Mouse (Mus musculus) Patski (cell line): ENCODE data around the gene Fgd5. TPM values are rescaled to one million over a fixed set of nuclear protein-coding genes. Genes with fewer than 3 reads are reported as not detected.
"Not testable (repeated sequence)": the region's sequence is repeated elsewhere in the genome, so short reads cannot be mapped to it uniquely, and the experiment has no call there.

Source experiments
- ATAC-seq: fragments of 100-300 bp; one replicate; pipeline ENCODE4 v1.8.0; 2021
- CTCF ChIA-PET: fragments of 350-600 bp; sonication (Branson Sonifier 250); formaldehyde crosslinking; loops from one replicate; lab custom pipeline; 2022; ENCODE audit warnings: inconsistent platforms; lab: Charles Lee
- POLR2A ChIA-PET: fragments of 350-600 bp; sonication (Branson Sonifier 250); formaldehyde crosslinking; loops from one replicate; lab custom pipeline; 2022; ENCODE audit warnings: antibody characterized with exemption, inconsistent platforms; lab: Charles Lee
- DNase-seq: peaks from one replicate; pipeline ENCODE4 v3.0.0-alpha.2; 2011; ENCODE audit warnings: low read depth, low spot score
- H3K27me3 ChIP-seq: fragments of 371-371 bp; one replicate; pipeline ENCODE4 v1.5.1; 2021
- CTCF ChIP-seq: fragments of 100-300 bp; IDR thresholded peaks from one replicate; pipeline ENCODE4 v1.5.1; 2021
- in situ Hi-C: fragments of 300-500 bp; cut with MboI; formaldehyde crosslinking; loops from 3 replicates; pipeline ENCODE4 v1.11.1; 2018; ENCODE audit warnings: low pct_unique_long_range_greater_than_20kb, mixed read lengths
- polyA plus RNA-seq: library from polyadenylated mRNA; unstranded; gene quantifications from one replicate; pipeline ENCODE4 v1.2.3, GENCODE M21; 2021

Gene Fgd5
- 0.06 TPM for polyA plus RNA-seq

DNA sequence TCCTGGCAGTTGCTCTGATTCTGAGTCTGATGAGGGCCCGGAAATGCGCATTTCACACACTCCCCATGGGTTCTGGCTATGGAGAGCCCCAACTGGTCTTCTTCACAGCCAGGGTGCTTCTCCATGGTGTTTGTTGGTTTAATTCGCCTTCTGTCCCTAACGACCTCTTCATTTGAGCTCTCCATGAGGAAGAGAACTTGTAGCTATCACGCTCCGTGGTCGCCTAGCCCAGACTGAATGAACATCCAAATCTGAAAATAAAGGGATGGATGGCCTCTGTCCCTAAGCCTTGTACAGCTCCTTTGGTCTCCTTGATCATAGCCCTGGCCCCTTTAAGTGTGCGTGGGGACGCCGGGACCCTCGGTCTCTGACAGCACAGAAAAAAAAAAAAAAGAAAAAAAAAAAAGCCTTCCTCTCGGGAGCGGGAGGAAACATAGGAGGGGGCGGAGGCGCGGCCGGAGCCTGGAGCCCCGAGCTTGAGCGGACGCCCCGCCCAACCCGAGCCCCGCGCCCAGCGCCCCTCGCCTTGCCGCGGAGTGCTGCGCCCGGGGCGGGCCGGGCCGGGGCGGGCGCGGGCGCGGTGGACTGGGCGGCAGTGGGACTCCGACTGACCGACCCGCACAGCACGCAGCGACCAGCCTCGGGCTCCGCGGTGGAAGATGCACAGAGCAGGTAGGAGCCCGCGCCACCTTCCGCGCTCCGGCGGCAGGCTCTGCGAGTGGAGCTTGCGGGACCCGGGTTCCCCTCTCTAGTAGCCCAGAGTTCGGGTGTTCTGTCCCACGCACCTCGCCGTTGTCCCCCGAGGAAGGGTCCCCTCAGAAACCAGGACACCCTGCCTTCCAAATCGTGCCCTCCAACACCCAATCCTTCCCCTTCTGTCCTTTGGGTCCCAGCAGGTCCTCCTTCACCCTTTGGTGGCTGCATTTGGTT lies at the start of gene Fgd5:
TSS of gene Fgd5 (plus strand) at position 508 of the 930 bp plus-strand sequence.
- no peak for TF ChIP-seq CTCF
- ATAC-seq (no peak), DNase-seq (no peak)
- POLR2A ChIA-PET, result no interaction called here
- in situ Hi-C loops, result no loop called here
- peaks cover 3% of the 10 kb centered on the region for H3K27me3 ChIP-seq
- CTCF ChIA-PET, result no interaction called here

DNA sequence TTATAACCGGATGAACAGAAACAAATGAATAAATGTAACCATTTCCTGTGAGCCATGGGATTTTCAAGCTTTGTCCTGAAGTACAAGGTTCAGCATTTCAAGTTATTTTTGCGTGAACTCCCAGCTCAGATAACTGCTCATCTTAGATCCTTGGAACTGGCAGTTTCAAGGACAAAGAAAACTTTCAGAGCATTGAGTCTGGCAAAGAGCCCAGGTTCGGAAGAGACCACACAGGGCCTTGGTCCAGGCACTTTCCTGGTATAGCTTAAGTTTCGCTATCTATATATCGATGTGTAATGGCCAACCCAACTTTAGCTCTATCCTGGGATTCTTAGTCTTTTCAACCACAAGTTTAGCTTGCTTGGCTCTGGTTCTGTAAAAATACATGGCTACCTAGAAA lies 47.4 kb upstream of the Fgd5 start:
- no peak for ATAC-seq
- H3K27me3 ChIP-seq, result no peaks in the 10 kb centered on the region
- in situ Hi-C loops, result no loop called here
- CTCF ChIA-PET, result interaction anchor here (0.9 to 1.3 kb wide), 2 partner anchors 12 to 20 kb away, joined by 3 read pairs; no protein-coding TSS in a partner anchor
- DNase-seq, result no peak
- POLR2A ChIA-PET, result no interaction called here
- no peak for TF ChIP-seq CTCF

DNA sequence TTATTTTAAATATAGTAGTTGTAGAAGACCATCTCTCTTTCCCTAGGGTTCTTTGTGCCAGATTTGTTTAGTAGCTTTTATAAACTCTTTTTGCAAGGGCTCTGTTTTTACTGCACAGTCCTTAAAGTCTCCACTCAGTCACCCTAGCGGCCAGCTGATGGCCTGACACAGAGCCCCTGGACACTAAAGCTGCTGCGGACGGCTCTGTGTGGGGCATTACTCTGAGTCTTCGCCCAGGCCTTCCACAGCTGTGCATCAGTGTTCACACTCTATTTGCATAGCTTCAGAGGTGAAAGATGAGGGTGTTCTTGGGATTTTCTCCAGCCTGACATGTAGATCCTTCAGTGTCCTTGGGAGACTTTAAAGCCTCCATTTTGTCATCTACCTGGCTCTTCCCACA lies 40.2 kb upstream of the Fgd5 start:
- in situ Hi-C loops, result no loop called here
- ChIA-PET CTCF (no interaction called here), POLR2A (no interaction called here)
- peaks cover 7% of the 10 kb centered on the region for H3K27me3 ChIP-seq
- DNase-seq, result no peak
- no peak for ATAC-seq
- TF ChIP-seq CTCF, result no peak

DNA sequence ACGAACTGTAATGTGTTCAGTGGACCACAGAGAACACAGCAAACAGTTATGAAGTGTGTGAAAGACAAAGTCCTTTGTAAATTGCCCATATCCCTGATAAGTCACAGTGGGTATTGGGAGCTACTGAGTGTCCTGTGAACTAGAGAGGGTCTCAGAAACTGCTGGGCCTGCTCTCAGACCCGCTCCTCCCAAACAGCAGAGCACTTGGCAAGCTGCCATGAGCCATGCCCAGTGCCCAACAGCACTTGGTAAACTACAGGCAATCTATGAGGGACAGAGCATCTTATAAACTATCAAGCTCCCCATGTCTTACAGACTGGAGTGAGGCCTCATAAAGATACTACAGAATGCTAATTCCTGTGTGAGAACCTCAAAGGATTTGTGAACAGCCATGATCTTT lies 30.3 kb upstream of the Fgd5 start:
- no peak for DNase-seq
- no peak for ATAC-seq
- in situ Hi-C loops, result no loop called here
- no peaks in the 10 kb centered on the region for H3K27me3 ChIP-seq
- ChIA-PET CTCF (no interaction called here), POLR2A (no interaction called here)
- TF ChIP-seq CTCF, result no peak

DNA sequence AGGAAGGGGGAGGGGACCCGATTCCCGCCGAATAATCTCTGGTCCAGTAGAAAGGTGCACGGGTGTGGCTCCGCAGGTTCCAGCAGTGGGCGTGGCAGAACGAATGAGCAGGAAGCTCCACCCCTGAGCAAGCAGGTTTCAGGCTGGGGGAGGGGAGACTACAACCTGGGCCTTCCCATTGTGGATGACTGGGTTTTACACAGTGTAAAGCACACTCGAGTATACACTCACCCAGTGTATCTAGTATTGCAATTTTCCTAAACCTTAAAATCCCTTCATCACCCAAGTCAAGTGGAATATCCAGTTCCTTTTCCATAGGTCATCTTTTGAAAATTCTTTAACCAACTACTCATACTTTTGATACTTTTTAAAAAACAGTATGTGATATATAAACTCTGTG lies 20.7 kb upstream of the Fgd5 start:
- ATAC-seq, CTCF ChIA-PET, in situ Hi-C loops, POLR2A ChIA-PET, H3K27me3 ChIP-seq, DNase-seq: not testable (repeated sequence)

DNA sequence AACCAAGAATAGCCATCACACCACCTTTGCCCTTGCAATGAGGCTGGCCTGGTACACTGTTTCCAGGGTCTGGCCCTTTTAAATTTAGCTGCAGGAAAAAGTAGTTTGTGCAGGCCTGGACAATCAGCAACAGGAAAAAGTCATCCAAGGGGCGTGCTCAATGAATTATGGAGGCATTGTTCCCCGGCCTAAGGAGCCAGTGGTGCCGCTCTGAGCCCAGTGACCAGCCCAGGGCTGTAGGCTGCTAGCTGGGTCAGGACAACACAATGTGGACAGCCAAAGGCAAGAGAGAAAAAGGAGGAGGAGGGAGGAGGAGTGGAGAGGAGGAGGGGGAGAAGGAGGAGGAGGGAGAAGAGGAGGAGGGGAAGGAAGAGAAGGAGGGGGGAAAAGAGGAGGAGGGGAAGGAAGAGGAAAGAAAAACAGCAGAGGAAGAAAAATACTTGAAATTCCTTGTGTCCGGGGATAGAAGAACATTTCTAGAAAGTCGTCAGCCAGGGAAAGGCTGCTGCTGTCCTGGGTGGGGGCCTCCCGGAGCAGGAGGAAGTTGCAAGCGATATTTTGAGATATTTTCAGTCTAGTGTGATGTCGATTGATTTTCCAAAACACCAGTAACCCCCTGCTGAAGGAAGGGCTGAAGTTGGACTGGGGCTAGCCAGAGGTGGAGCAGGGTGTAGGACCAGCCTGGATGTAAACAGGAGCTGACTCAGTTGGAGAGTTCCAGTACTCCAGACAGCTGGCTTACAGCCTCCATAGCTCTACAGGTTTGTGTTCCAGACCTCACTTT lies 18.5 kb upstream of the Fgd5 start:
- DNase-seq (no peak), ATAC-seq (no peak)
- CTCF ChIA-PET, result interaction anchor here (1.3 kb wide), 1 partner anchor 14 kb away, joined by 3 read pairs; no protein-coding TSS in a partner anchor
- POLR2A ChIA-PET, result interaction anchor here (0.6 to 1.0 kb wide), 2 partner anchors 88 to 161 kb away, joined by 3 read pairs; no protein-coding TSS in a partner anchor
- TF ChIP-seq CTCF, result no peak
- H3K27me3 ChIP-seq, result no peaks in the 10 kb centered on the region
- in situ Hi-C loops, result no loop called here

DNA sequence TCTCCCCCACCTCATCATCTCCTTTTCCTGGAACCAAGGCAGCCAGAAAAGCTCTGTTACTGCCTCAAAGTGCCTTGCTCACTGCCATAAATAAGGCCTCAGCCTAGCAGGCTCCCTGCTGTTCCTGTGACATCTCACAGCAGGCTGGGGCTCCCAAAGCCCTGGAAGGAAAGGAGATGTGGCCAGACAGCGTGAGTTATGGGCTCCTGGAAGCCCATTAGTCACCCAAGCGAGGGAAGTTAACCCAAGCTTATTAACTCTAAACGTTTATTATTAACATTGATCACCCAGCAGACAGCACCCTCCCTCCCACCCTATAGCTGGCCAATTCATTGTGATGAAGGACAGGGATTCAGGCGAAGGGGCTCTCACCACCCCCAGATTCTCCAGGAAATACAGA lies 15.2 kb upstream of the Fgd5 start:
- ChIA-PET POLR2A (no interaction called here), CTCF (no interaction called here)
- H3K27me3 ChIP-seq, result no peaks in the 10 kb centered on the region
- TF ChIP-seq CTCF, result no peak
- ATAC-seq (peak; percentile 67), DNase-seq (peak; percentile 61)
- in situ Hi-C loops, result no loop called here

DNA sequence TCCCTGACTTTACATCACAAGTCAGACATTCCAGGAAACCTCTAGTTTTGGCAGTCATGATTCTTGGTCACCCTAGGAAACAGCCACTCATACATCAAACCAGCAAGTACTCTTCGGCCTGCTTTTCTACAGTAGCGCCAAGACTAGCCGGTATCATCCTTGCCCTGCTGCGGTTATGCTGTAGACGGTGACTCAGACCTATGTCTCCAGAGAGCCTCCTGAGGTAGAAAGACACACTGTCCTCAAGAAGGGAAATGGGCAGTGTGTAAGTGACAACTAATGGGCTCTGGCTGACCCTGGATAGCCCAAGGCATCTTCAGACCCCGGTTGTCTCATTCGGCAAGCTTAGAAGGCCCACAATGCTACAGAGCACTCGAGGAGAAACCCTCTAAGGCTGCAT lies 13.6 kb upstream of the Fgd5 start:
- in situ Hi-C loops, result loop anchor here (5.0 kb wide), 1 partner anchor 67 kb away; no protein-coding TSS in a partner anchor
- peak; percentile 78 for DNase-seq
- TF ChIP-seq CTCF, result no peak
- ChIA-PET CTCF (interaction anchor here (1.0 kb wide), 1 partner anchor 211 kb away, joined by 3 read pairs; no protein-coding TSS in a partner anchor), POLR2A (no interaction called here)
- no peaks in the 10 kb centered on the region for H3K27me3 ChIP-seq
- peak; percentile 81 for ATAC-seq

DNA sequence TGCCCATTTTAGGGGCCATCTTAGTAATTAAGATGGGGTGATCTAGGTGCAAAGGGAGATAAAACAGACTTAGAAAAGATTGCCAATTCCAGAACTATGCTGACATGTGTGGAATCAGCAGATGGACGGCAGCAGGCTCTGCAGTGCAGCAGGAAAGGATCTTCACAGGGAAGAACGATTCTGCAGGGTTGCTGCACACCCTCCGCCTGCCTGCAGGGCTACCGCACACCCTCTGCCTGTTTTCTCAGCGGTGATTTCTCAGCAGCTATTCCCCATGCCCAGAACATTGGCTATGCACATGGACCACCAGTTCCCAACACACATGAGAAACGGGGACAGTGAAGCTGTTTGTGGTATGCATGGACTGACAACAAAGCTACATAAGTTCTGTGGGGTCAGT lies 12.7 kb upstream of the Fgd5 start:
- DNase-seq (no peak), ATAC-seq (no peak)
- TF ChIP-seq CTCF, result no peak
- H3K27me3 ChIP-seq, result no peaks in the 10 kb centered on the region
- in situ Hi-C loops, result loop anchor here (5.0 kb wide), 1 partner anchor 66 kb away; no protein-coding TSS in a partner anchor
- CTCF ChIA-PET, result interaction anchor here (1.1 kb wide), 1 partner anchor 101 kb away, joined by 3 read pairs; no protein-coding TSS in a partner anchor
- POLR2A ChIA-PET, result no interaction called here

DNA sequence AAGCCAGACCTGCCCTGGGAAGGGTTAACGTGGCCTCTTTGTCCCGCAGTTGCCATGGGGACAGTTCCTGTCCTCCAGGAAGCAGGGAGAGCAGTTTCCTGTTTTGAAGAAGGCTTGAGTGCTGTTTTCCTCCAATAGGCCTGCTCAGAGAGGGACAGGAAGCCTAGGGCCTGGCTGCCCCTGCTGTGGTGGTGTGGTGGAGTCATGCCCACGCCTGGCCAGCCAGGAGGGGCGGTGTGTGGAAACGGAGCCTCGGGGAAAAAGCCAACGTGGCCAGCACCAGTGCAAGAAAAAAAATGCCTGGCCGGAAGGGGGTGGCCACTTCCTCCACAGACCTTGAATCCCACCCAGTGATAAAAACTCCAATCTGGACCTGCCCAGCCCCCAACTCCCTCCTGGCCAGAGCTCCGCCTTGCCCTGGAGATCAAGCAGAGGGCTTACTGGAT lies 6.5 kb upstream of the Fgd5 start:
- CTCF ChIA-PET, result no interaction called here
- ATAC-seq (no peak), DNase-seq (no peak)
- TF ChIP-seq CTCF, result no peak
- H3K27me3 ChIP-seq, result no peaks in the 10 kb centered on the region
- in situ Hi-C loops, result no loop called here
- POLR2A ChIA-PET, result no interaction called here
